Mouse (Mus musculus) neural tube, embryonic 10.5 days (tissue): ENCODE data around the gene Dgkh.

Source experiments
- DNase-seq: peaks from one replicate; pipeline ENCODE4 v3.0.0-alpha.2; 2017; ENCODE audit warnings: low spot score; ENCODE audit errors: extremely low spot score

Gene Dgkh

DNA sequence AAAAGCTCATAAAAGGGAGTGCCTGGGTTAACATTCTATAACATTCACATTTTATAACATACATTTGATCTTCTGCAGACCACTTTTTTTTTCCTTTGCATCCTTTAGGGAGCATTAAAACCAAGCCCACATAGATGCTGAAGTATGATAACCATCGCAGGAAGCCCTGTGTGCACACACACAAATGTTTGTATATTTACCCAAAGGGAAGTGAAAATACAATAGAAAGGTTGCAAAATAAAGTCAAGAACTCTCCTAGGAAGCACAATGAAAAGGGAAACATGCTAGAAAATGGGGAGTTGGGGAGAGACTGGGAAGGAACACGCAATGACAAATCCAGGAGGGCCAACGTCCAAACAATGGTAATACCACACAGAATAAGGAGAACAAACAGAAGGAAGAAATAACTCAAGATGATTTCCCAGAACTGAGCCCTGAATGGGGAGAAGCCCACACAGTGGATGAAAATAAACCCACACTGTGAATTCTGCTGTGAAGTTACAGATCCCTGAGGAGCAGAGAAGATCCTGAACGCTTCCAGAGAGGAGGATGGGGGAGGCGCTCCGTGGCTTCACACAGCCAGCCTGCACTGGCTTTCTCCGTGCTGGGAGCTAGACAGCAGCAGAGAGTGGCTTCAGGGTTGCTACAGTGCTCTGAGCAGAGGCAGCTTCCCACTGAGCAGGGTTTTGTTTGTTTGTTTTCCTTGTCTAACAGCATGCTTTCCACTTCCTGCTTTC lies 54.6 kb downstream of the Dgkh start:
- DNase-seq = no peak

DNA sequence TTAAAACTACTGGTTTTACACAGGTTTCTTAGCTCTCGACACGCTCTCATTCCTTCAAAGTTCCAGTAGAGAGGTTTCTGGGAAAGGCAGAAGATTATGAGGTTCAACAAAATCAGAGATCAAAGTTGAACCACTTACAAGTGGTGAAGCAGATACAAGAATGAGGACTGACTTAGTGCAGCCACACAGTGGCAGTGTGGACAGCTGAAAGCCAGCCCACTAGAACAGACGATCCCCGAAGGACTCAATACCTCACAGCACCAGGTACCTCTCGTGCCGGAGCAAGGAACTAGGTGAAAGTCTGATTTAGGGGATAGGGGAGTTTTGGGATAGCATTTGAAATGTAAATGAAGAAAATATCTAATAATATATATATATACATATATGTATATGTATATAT lies 56.1 kb downstream of the Dgkh start:
- DNase-seq = no peak

DNA sequence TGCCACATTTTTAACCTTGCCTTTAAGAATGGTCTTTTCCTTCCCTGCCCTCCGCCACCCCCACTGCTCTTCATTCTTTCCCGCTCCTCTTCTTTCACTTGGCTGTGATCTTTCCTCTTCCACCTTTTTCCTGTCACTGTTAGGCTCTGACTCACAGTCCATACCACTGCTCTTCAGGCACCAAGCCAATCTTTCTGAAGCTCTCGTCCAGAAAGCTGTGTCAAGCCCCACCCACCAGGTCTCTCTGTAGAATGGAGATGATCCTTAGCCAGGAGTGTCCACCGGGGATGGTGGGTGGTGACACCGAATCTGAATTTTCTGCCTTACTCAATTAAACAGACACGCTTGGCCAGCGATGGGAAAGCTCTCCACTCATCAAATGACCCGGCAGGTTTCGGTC lies 58.0 kb downstream of the Dgkh start:
- DNase-seq = no peak

DNA sequence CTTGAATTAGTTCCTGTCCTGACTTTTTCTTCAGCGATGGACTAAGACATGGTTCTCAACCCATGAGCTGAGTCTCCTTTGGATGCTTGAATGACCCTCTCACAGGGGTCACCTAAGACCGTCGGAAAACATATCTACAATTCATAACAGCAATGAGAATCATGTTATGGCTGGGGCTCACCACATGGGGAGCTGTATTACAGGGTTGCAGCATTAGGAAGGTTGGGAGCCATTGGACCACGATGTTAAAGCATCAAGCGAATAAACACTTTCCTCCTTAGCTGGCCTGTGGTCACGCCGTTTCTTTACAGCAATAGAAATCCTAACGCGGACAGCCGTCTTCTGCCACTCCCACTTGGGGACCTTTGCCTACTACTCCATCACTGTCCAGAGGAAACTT lies 62.6 kb downstream of the Dgkh start:
- DNase-seq = no peak

DNA sequence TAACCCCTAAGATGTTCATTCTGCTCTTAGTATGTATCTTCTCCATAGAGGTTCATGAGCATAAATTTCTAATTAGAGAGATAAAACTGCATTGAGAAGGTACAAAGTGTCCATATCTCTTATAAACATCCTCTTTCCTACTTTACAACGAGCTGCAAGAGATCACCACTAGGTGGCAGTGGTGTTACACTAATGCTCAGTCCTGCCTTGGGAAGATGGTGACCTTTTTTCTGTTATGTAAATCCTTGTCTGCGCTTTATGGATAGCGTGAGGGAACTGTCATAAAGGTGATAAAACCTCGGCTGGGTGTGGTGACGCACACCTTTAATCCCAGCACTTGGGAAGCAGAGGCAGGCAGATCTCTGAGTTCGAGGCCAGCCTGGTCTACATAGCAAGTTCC lies 64.3 kb downstream of the Dgkh start:
- DNase-seq = peak; percentile 70

DNA sequence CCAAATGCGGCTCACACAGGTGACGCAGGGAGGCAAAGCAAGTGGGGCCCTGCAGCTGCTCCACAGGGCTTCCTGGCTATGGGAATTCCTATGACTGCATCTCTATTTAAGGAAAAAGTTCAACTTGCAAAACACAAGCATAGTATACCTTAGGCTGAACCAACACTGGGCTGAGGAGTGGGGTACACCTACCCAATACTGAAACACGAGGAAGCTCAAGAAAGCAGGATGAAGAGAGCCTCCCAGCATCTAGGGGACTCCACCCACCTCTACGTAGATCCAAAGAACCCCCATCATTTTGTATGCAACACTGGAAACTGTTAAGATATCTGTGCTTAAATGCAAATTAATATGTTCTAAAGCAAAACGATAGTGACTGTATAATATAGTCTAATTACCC lies 64.8 kb downstream of the Dgkh start:
- no peak for DNase-seq

DNA sequence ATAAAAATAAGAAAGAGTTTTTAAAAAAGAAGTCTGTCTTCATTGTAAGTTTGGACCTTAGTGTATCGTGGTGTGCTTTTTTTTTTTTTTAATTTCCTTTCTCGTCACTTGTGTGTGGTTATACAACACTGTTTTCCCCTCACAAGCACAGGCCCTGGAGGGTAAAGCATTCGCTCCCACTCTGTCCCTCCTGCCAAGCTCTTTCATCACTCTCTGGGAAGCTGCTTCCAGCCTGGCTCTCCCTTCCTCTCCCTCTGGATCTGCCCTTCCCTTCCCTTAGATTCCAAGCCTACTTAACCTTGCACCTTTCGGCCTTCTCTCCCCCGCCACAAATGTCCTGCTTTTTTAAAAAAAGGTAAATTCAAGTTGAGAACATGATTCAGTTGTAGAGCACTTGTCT lies 69.9 kb downstream of the Dgkh start:
- no peak for DNase-seq

DNA sequence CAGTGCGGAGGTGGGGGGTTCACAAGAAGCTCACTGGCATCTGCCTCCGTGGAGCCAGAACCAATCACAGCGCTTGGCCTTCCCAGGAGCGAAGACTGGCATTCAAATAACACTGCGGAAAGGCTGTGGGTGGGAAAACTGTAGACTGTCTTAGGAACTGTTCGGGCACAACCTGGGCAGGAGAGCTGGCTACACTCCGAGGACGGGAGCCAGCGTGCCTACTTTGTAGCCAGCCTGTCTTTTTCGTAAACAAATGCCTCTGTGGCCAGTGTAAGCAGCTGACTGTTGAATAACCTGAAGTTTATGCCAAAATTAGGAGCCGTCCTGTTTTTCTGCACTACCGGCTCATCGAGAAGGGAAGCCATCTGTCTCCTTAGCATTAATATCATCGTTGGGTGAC lies 71.1 kb downstream of the Dgkh start:
- no peak for DNase-seq

DNA sequence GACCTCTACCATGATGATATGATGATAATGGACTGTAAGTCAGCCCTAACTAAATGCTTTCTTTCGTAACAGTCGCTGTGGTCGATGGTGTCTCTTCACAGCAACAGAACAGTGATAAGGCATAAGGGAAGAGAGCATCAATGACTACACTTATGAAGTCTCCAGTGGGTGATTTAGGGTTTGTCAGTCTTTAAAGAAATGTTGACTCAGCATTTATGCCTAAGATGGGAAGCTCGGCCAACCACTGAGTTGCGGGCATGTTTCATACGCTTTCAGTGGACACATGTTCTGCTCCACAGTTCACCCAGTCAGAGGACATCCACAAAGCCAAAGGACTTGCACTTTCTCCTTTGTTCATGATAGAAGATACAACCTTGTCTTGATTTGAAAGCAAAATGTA lies 73.9 kb downstream of the Dgkh start:
- DNase-seq = no peak

DNA sequence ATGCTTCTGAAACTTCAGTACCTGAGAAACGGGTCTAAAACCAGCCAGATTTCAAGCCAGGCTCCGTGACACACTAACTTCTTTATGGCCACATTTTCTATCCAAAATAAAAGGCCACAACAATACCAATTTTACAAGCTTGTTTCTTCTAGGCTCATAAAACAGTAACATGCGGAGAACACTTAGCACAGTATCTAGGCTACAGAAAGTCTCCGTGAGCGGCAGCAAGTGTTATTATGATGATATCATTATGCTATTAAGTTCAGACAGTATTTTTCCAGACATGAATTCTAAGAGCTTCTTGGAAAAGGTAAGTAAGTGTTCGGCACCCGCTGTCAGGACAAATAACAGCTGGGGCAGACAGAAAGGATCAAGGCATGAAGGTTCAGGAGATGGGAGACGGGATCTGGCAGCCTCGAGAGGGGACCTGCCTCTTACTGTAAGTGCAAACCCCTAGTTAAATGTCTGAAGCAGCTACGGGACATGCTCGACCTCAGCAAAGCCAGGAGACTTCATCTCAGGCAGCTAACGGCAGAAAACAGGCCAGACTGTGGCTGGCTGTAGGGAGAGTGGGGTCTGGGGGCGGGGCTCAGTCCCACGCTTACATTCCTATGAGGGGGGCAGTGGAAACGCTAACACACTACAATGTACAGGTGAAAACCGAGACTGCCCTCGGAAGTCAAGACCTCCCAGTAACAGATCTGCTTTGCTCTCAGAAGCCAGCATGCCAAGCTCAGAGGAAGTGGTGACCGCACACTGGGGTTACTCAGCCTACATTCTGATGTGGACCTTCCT lies 75.5 kb downstream of the Dgkh start:
- no peak for DNase-seq

DNA sequence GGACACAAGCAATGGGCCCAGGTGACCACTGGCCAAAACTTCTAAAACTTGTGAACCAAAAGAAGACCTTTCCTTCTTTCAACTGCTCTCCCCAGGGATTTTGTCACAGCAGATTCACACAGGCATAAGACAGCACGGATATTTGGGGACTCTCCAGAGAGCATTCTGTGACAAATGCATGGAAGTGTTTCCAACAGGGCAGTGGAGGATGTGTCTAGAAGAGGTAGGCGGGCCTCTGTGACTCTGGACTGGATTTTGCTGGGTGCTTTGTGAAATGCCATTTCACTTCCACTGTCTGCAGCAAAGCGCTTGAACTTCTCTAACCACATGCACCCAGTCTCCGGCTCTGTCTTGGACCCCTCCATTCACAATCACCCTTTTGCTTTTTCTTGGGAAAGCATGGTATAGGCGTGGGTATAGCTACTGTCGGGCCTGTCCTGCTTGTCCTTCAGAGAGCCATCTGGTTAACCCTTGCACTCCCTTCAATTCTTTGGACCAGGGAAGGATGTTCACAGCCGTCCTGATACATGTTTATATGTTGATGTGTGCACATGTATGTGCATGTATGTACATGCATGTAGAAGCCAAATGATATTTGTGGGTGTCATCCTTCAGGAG lies 77.5 kb downstream of the Dgkh start:
- no peak for DNase-seq

DNA sequence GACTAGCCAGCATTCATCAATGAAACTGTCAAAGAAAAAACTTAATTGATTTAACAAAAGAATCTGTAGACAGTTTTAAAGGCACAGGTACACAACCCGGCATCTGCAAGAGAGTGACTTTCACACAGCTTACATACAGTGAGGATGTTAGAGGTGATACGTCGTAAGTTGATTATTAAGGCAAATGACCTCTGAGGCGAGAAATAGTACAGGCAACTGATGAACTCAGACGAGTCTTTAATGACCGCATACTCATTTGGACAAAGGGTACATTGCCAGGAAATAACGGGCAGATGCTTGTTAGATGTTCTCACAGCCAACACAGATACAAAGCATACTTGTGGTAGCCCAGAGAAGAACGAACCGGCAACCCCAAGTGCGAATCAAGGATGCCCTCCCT lies 78.4 kb downstream of the Dgkh start:
- DNase-seq = no peak

DNA sequence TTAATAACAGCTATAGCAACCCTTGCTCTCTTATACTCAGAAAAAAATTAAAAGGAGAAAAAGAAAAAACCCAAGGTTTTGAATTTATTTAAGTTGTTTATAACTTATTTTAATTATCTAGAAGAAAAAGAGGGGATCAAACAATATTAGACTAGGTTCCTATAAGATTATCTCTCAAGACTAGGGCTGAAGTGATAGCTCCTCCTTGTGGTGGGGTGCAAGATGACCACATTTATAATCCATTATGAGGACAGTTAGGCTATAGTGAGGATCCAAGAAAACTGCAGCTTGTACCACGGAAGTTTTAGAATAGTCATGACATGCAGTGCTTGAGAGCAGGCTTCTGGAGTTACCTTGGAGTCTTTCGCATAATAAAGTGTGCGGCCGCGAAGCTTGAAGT lies 79.2 kb downstream of the Dgkh start:
- DNase-seq = no peak

DNA sequence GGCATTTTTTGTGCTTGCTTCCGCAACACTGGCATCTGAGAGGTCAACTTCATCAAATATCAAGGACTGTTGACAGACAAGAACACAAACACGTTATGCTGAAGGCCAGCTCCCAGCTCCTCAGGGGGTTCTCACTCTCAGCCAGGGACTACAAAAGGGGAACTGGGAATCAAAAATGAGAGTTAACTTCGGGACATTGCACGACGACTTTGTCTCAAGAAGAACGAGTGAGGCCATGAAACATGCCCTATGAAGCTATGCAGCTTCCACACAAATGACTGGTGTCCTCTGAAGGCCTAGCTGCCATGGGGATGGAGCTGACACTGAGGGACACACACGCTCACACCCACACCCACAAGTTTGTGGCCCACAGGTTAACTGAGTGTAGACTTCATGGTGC lies 80.9 kb downstream of the Dgkh start:
- no peak for DNase-seq

DNA sequence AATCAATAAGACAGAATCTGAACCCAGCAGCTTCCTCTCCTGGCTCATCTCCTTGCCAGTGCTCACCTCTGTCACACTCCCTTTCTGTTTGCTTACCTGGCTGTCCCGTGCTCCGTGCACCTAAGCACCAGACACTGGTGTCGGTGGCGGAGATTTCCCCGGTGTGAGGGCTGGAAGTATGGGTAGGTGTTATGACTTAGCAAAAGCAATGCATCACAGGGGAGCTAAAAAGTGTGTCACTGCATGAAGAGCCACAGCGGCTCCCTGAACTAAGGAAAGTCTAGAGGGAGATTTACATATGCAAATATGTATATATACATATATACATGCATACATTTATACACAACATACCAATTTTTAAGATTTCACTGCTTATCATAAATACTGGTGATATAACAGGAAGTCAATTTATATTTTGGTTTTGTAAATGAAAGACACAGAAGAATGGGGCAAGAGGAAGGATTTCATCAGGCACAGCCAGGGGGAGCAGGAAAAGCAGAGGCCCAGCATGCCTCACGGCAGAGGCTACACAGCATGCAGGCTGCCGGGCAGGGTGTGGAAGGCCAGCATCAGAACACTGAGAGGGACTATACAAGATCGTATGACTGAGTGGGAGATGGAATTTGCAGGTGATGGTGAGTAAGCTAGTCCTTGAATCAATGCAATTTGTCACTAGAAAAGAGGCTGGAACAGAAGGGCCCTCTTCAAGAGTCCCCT lies 82.0 kb downstream of the Dgkh start:
- DNase-seq = no peak

DNA sequence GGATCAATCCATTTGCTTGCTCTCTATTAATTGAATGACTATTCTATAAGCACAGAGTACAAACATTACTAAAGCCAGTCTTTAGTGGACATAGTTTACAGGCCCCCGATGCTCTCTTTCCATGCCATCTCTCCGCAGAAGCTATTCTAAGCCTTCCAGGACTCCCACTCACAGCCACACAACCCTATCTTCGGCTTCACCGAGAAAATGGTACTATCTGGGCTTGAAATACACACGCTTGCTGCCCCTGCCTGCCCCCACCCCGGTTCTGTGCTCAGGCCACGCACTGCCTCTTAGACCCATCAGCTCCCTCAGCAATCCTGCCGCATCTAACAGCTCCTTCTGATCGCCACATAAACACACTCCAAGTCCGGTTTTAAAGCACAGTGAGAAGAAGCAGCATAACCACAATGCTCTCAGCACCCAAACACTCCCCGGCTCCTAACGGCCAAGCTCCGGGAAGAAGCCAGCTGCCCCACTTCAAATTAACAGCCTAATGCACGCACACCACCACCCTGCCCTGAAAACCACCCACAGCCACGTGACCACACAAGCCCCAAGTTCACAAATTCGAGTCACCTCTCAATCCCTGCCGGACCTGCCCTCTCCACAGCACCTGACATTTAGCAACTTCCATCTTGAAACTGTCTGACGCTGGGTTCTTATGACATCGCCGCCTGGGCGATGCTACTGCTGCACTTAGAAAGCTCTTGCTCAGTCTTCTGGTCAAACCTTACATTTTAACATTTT lies 82.9 kb downstream of the Dgkh start:
- DNase-seq = no peak

DNA sequence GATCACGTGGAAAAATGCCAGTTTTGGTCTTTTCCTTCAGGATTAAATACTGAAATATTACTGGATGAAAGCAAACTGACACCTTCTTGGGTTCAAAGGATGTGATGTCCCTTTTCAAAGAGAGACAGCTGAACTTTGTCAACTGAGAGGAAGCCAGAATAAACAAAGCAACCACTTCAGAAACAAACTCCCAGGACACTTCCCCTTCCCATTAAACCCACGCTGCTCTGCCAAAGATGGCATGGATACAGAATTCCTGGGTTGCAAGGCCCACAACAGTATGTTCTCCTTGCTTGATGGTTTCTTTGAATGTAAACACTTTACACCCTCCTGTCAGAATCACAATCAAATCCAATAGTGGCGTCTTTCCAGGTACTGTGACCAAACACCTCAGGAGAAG lies 87.0 kb downstream of the Dgkh start:
- DNase-seq = no peak

DNA sequence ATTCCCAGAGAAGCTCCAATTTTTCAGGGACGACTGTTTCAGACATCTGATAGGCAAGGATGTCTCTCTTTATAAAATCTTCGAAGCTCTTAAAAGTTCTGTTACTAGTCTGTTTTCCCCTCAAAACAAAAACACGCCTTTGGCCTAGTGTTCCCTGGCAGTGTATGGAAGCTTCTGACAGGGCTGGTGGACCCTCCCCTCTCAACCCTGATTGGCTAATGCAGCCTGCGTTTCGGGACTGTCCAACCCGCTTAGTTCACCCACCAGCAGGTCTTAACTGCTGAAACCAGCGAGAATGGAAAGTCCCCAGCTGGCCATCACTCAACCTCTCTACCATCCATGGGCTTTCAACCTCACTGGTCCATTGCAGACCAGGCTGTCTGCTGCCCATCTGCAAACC lies 91.3 kb downstream of the Dgkh start:
- DNase-seq = no peak

DNA sequence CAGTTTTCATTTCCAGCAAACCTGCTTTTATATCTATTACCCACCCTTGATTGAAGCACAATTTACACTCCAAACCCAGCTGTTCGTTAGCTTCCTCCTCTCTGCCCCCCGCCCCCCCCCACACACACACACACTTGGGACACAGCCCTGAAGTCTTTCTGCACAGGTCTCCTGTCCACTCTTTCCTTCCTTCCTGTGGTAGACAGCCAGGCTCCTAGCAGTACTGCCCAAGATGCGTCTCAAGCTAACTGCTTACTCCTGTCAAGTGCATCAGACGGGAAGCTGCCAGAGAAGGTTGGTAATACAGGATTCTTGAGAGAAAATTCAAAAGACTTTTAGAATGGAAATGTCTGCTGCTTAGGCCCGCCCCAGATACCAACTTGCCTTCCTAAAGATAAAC lies 92.9 kb downstream of the Dgkh start:
- no peak for DNase-seq

DNA sequence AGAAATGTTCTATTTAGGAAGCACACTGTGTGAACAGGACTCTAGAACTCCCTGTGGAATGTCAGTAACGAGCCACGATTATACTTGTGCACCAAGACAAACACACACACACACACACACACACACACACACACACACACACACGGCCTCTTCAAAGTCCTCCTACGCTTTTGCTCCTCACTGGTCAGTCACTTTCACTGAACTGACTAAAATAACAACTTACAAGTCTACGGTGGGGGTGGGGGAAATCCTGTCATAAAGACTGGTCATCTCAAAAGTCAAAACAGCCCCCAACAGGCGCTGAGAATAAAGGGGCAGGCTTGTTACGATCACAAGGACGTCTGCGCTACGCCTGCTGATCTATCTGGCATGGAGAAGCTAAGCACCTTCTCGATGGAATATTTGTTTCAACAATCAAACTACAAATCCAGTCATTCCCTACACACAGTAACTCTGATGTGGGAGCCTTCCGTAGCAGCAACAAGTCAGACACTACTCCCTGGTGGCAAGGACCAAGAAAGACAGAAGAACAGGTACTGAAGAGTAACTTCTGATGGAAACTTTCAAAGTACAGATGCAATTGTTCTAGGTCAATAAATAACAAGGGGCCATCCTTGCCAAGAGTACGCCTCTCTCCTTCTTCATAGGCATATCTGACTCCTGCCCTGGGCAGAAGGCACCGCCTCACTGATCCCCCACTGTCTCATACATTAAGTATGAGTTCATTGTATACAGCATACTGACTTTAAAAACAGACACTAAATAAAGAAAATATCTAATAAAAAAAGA lies 96.8 kb downstream of the Dgkh start:
- no peak for DNase-seq

DNA sequence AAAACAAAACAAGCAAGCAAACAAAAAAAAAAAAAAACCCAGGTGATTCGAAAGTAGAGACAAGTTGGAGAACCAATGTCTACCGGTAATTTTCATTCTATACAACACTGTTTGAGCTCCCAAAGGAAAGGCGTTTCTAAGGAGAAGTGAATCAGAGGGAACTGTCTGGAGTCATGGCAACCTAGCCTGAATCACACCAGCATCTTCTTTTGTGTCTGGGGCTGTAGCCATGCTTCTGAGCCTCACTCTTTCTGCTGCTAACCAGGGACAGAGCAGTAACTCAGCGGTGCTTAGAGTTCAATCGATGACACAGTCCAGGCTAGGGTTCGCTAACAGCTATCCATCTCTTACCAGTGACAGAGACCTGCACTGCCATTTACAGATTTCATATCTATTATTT lies 99.8 kb downstream of the Dgkh start:
- no peak for DNase-seq
